Mouse (Mus musculus): Measurements from ENCODE around the gene Hsph1. TPM values are rescaled to one million over a fixed set of nuclear protein-coding genes. Genes with fewer than 3 reads are reported as not detected.

Hsph1 gene
- polyA plus RNA-seq, 1 experiment from 2014 or later, result 24.5 TPM

- H3K36me3 ChIP-seq (replicated peaks), result no peaks in the 10 kb centered on the region
- no peak overlapping the region for H3K4me3 ChIP-seq (replicated peaks)
- no peaks in the 10 kb centered on the region for H3K4me1 ChIP-seq (replicated peaks)
- WGBS (ENCODE audit: insufficient replicate concordance), result 62% methylated on average over 9 of the region's 9 CpGs
- H3K27ac ChIP-seq (replicated peaks), result no peak overlapping the region
- H3K27me3 ChIP-seq, result no peaks in the 10 kb centered on the region
- H3K9me3 ChIP-seq (replicated peaks), result no peaks in the 10 kb centered on the region; the same call in 1 of the 2 replicates
- ATAC-seq (ENCODE audit: insufficient read depth), result no peak
- no peak overlapping the region for H3K4me2 ChIP-seq
- H3K9ac ChIP-seq, result no peak overlapping the region
Measured at GRCm38 (mm10) chr5:149658741-149659413, 22.7 kb upstream of the Hsph1 start.

DNA sequence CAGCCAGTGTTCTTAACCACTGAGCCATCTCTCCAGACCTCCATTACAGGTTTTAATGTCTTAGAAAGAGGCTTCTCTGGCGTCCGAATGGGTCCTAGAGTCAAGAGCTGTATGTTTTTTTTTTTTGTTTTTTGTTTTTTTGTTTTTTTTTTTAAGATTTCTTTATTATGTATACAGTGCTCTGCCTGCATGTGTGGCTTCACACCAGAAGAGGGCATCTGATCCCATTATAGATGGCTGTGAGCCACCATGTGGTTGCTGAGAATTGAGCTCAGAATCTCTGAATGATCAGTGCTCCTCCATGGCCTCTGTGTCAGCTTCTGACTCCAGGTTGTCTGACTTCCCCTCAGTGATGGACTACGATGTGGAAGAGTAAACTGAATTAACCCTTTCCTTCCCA lies 21.8 kb upstream of the Hsph1 start:
- 43% methylated on average over 3 of the region's 3 CpGs for WGBS (ENCODE audit: insufficient replicate concordance)
- no peak for ATAC-seq (ENCODE audit: insufficient read depth)

GRCm38 (mm10) chr5:149655636-149656035 lies 19.5 kb upstream of the Hsph1 start:
- H3K9me3 ChIP-seq (replicated peaks), result no peaks in the 10 kb centered on the region
- H3K27ac ChIP-seq (replicated peaks), result no peak overlapping the region
- no peaks in the 10 kb centered on the region for H3K36me3 ChIP-seq (replicated peaks)
- 85% methylated on average over 9 of the region's 9 CpGs for WGBS (ENCODE audit: insufficient replicate concordance)
- no peak overlapping the region for H3K4me2 ChIP-seq
- no peak overlapping the region for H3K4me3 ChIP-seq (replicated peaks)
- no peak overlapping the region for H3K9ac ChIP-seq
- H3K27me3 ChIP-seq, result no peaks in the 10 kb centered on the region
- H3K4me1 ChIP-seq (replicated peaks), result peaks cover 1% of the 10 kb centered on the region
- no peak for ATAC-seq (ENCODE audit: insufficient read depth)

More for the DNA sequence above, 21.8 kb upstream of the Hsph1 start:
- H3K27me3 ChIP-seq, result no peaks in the 10 kb centered on the region
- no peaks in the 10 kb centered on the region for H3K36me3 ChIP-seq (replicated peaks)
- H3K9ac ChIP-seq, result no peak overlapping the region
- H3K27ac ChIP-seq (replicated peaks), result no peak overlapping the region
- H3K9me3 ChIP-seq (replicated peaks), result no peaks in the 10 kb centered on the region; the same call in 1 of the 2 replicates
- no peak overlapping the region for H3K4me3 ChIP-seq (replicated peaks)
- no peak overlapping the region for H3K4me2 ChIP-seq
- H3K4me1 ChIP-seq (replicated peaks), result no peaks in the 10 kb centered on the region

- Histone ChIP-seq H3K9ac (no peak overlapping the region), H3K4me1 (replicated peaks) (peaks cover 34% of the 10 kb centered on the region), H3K36me3 (replicated peaks) (no peaks in the 10 kb centered on the region), H3K4me2 (0 out of 2 replicates have a peak overlapping the region, but pooled peaks have one; percentile 59), H3K9me3 (replicated peaks) (no peaks in the 10 kb centered on the region), H3K4me3 (replicated peaks) (no peak overlapping the region), H3K27ac (replicated peaks) (peak overlapping the region; percentile 88), H3K27me3 (no peaks in the 10 kb centered on the region)
- ATAC-seq (ENCODE audit: insufficient read depth), result no peak
- 58% methylated on average over 4 of the region's 4 CpGs for WGBS (ENCODE audit: insufficient replicate concordance)
Measured at GRCm38 (mm10) chr5:149650179-149650553, 14.0 kb upstream of the Hsph1 start.

DNA sequence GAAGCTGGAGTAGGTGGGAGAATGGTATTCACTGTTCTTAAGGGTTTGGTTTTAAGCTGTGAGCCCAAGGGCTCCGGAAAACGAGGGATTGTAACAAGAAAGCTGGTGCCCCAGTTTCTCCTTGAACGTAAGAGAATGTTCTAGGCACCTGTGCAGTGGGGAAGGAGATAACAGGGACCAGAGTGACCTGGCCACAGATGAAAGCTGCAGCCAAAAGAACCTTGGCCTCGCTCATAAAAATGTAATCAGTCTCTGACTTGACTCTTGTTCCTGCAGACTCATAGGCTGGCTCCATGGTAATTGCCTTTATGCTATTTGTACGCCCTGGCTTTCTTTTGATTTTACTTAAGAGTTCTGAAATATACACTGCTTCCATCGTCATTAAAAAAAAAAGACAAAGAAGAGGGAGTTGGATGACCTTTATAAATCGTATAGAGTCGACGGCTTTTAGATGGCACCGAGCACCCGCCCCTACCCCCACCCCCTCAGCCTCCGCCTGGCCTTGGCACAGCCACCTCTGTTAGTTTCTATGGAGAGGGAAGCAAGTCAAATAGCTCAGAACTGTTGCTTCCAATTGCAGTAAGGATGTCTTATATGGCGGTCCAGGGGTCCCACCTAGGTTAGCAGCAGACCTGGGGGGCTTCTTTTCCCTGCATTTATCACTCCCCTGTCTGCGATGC lies 13.5 kb upstream of the Hsph1 start:
- H3K27me3 ChIP-seq, result no peaks in the 10 kb centered on the region
- peak overlapping the region; percentile 12; the same call in 1 of the 2 replicates for H3K9ac ChIP-seq
- H3K4me1 ChIP-seq (replicated peaks), result peaks cover 34% of the 10 kb centered on the region
- peak overlapping the region; percentile 88 for H3K27ac ChIP-seq (replicated peaks)
- peak overlapping the region; percentile 59 for H3K4me2 ChIP-seq
- peak; percentile 50 for ATAC-seq (ENCODE audit: insufficient read depth)
- 44% methylated on average over 14 of the region's 14 CpGs for WGBS (ENCODE audit: insufficient replicate concordance)
- H3K36me3 ChIP-seq (replicated peaks), result no peaks in the 10 kb centered on the region
- H3K4me3 ChIP-seq (replicated peaks), result 0 out of 2 replicates have a peak overlapping the region, but pooled peaks have one; percentile 8
- no peaks in the 10 kb centered on the region for H3K9me3 ChIP-seq (replicated peaks)

DNA sequence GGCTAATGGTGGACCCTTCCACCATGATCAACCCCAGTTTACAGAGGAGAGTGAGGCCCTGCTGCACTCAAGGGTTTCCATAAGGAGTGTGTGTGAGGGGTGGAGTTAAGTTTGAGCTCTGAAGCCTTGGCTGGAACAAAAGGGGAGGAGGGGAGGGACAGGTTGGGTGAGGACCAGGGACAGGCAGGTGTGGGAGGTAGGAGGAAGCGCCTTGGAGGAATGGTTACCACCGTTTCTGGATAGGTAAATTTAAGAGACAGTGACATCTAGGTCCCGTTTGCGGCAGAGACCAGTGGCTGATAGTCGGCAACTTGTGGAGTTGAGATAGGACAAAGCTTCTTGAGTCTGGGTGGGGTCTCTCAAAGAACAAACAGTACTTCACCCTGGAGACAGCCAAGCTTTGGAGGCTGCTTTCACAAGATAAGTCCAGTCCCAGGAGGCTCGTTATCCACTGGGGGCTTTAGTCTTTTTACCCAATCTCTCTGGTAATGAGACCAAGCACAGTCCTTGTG lies 12.8 kb upstream of the Hsph1 start:
- H3K4me2 ChIP-seq, result peak overlapping the region; percentile 59
- H3K27me3 ChIP-seq, result no peaks in the 10 kb centered on the region
- 17% methylated on average over 6 of the region's 6 CpGs for WGBS (ENCODE audit: insufficient replicate concordance)
- 0 out of 2 replicates have a peak overlapping the region, but pooled peaks have one; percentile 18 for H3K9ac ChIP-seq
- no peaks in the 10 kb centered on the region for H3K9me3 ChIP-seq (replicated peaks)
- H3K27ac ChIP-seq (replicated peaks), result peak overlapping the region; percentile 88
- H3K4me3 ChIP-seq (replicated peaks), result 0 out of 2 replicates have a peak overlapping the region, but pooled peaks have one; percentile 8
- ATAC-seq (ENCODE audit: insufficient read depth), result peak; percentile 92
- H3K36me3 ChIP-seq (replicated peaks), result no peaks in the 10 kb centered on the region
- peaks cover 35% of the 10 kb centered on the region for H3K4me1 ChIP-seq (replicated peaks)

DNA sequence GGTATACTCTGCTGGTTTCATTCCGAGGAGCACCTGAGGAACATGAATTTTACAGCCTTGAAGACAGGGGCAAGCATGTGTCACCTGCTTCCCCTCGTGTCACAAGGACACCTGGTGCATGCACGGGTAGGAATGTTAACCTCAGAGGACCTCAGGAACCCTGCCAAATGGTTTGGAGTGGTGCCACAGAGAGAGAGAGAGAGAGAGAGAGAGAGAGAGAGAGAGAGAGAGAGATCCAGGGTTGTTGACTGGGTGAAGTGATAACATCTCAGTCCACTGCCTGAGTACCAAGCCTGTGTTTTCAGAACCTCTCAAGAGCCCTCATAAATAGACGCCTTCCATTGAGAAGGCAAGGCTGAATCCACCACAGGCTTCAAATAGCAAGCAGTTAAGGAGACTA lies 12.0 kb upstream of the Hsph1 start:
- Histone ChIP-seq H3K27me3 (no peaks in the 10 kb centered on the region), H3K4me1 (replicated peaks) (peaks cover 42% of the 10 kb centered on the region), H3K27ac (replicated peaks) (peak overlapping the region; percentile 88), H3K9me3 (replicated peaks) (no peaks in the 10 kb centered on the region), H3K4me3 (replicated peaks) (no peak overlapping the region), H3K4me2 (peak overlapping the region; percentile 59), H3K9ac (0 out of 2 replicates have a peak overlapping the region, but pooled peaks have one; percentile 18), H3K36me3 (replicated peaks) (no peaks in the 10 kb centered on the region)
- no peak for ATAC-seq (ENCODE audit: insufficient read depth)
- 43% methylated on average over 4 of the region's 4 CpGs for WGBS (ENCODE audit: insufficient replicate concordance)

- ATAC-seq (ENCODE audit: insufficient read depth), result no peak
- 0 out of 2 replicates have a peak overlapping the region, but pooled peaks have one; percentile 15 for H3K9ac ChIP-seq
Measured at GRCm38 (mm10) chr5:149647367-149648115, 11.4 kb upstream of the Hsph1 start.

GRCm38 (mm10) chr5:149642783-149643509 lies 6.8 kb upstream of the Hsph1 start:
- Histone ChIP-seq H3K27me3 (no peaks in the 10 kb centered on the region), H3K4me2 (peak overlapping the region; percentile 15; the same call in 1 of the 2 replicates), H3K4me3 (replicated peaks) (no peak overlapping the region), H3K27ac (replicated peaks) (no peak overlapping the region), H3K36me3 (replicated peaks) (no peaks in the 10 kb centered on the region), H3K9ac (no peak overlapping the region), H3K9me3 (replicated peaks) (no peaks in the 10 kb centered on the region), H3K4me1 (replicated peaks) (peaks cover 30% of the 10 kb centered on the region)
- ATAC-seq (ENCODE audit: insufficient read depth), result no peak
- 61% methylated on average over 11 of the region's 11 CpGs for WGBS (ENCODE audit: insufficient replicate concordance)

More at GRCm38 (mm10) chr5:149647367-149648115, 11.4 kb upstream of the Hsph1 start:
- Histone ChIP-seq H3K4me1 (replicated peaks) (peaks cover 46% of the 10 kb centered on the region), H3K4me3 (replicated peaks) (no peak overlapping the region), H3K4me2 (no peak overlapping the region), H3K27me3 (no peaks in the 10 kb centered on the region), H3K36me3 (replicated peaks) (no peaks in the 10 kb centered on the region), H3K9me3 (replicated peaks) (no peaks in the 10 kb centered on the region), H3K27ac (replicated peaks) (peak overlapping the region; percentile 88)
- 65% methylated on average over 8 of the region's 8 CpGs for WGBS (ENCODE audit: insufficient replicate concordance)

GRCm38 (mm10) chr5:149642366-149642765 lies 6.2 kb upstream of the Hsph1 start:
- no peak for ATAC-seq (ENCODE audit: insufficient read depth)
- peaks cover 26% of the 10 kb centered on the region for H3K4me1 ChIP-seq (replicated peaks)
- H3K27me3 ChIP-seq, result no peaks in the 10 kb centered on the region
- 57% methylated on average over 6 of the region's 6 CpGs for WGBS (ENCODE audit: insufficient replicate concordance)
- no peak overlapping the region for H3K9ac ChIP-seq
- no peaks in the 10 kb centered on the region for H3K9me3 ChIP-seq (replicated peaks)
- H3K36me3 ChIP-seq (replicated peaks), result no peaks in the 10 kb centered on the region
- H3K4me2 ChIP-seq, result no peak overlapping the region
- H3K27ac ChIP-seq (replicated peaks), result no peak overlapping the region
- no peak overlapping the region for H3K4me3 ChIP-seq (replicated peaks)
